Mouse (Mus musculus) embryonic facial prominence, embryonic 14.5 days (tissue): ENCODE measurements at regions not wholly inside any gene's neighbourhood (a gene's known extent, or its start where the extent isn't known, plus 50 kb on each side); places are given as distances from the start of the nearest gene placed in this dataset.

ENCODE experiments used
- ATAC-seq: fragments of 200-750 bp; cut with Nextera tagmentation; 2 replicates; pipeline ENCODE4 v1.8.0; 2017; ENCODE audit warnings: low read depth, moderate number of reproducible peaks, moderate TSS enrichment
- DNase-seq: peaks from one replicate; pipeline ENCODE4 v3.0.0-alpha.2; 2015; ENCODE audit warnings: low spot score
- H3K27ac ChIP-seq: fragments of 300-500 bp; sonication (generic); replicated peaks from 2 replicates; pipeline ENCODE4 v1.5.1; 2014; ENCODE audit warnings: low read depth, mild to moderate bottlenecking, low read length, moderate library complexity
- H3K27me3 ChIP-seq: fragments of 300-500 bp; sonication (generic); replicated peaks from 2 replicates; pipeline ENCODE4 v1.6.1; 2014; ENCODE audit warnings: low read length; ENCODE audit not compliant: control insufficient read depth, insufficient read depth
- H3K36me3 ChIP-seq: fragments of 300-500 bp; sonication (generic); 2 replicates; pipeline ENCODE4 v1.6.1; 2014; ENCODE audit warnings: low read length, mixed read lengths; ENCODE audit not compliant: control insufficient read depth, insufficient read depth
- H3K4me1 ChIP-seq: fragments of 300-500 bp; sonication (generic); 2 replicates; pipeline ENCODE4 v1.6.1; 2014; ENCODE audit warnings: antibody characterized with exemption, low read length; ENCODE audit not compliant: control insufficient read depth, insufficient read depth
- H3K4me2 ChIP-seq: fragments of 300-500 bp; sonication (generic); 2 replicates; pipeline ENCODE4 v1.6.1; 2014; ENCODE audit warnings: low read depth, mild to moderate bottlenecking, low read length, moderate library complexity, mixed read lengths
- H3K4me3 ChIP-seq: fragments of 300-500 bp; sonication (generic); 2 replicates; pipeline ENCODE4 v1.5.1; 2014; ENCODE audit warnings: low read depth, mild to moderate bottlenecking, low read length
- H3K9ac ChIP-seq: fragments of 300-500 bp; sonication (generic); 2 replicates; pipeline ENCODE4 v1.6.1; 2014; ENCODE audit warnings: low read depth, mild to moderate bottlenecking, low read length, moderate library complexity, mixed read lengths
- H3K9me3 ChIP-seq: fragments of 300-500 bp; sonication (generic); 2 replicates; pipeline ENCODE4 v1.6.1; 2016; ENCODE audit warnings: low read length; ENCODE audit not compliant: control insufficient read depth
- WGBS: fragments of 180-500 bp; shearing (Covaris S2); extraction: QIAGEN DNeasy Blood & Tissue Kit; methylation state at CpG from one replicate; pipeline ENCODE4 v1.1.7; 2014; 5-methylcytosine and 5-hydroxymethylcytosine counted together

DNA sequence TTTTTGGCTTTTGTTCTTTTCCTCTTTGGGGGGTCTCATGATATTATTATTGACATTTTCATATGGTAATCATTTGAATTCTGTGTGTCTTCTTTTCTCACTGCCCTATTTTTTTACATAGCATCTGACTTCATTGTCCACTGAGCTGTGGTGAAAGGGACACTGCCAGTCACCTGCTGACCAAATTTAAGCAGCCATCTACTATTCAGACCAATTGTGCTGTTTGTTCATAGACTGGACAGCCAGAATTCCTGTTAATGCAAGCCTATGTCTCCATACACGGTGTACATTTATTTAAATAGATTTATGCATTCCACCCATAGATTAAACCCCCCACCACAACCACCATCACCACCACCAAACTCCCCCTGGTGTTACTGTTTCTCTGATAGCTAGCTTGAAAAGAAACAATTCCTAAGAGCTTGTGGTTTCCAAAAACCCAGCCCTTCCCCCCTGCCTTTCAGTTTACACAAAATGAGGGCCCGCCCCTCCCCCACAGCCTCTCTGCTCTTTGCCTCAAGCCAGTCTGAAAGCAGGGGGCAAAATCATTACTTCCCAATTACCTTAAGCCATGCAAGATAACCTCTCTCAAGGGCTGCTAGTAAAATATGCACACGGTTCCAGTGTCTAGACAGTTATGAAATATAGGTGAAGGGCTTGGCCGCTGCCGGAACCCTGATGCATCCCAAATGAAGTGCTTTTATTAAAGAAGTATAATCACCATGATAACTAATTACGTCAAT is 390.8 kb upstream of the Cited2 start:
- Histone ChIP-seq H3K27me3 (no peaks in the 10 kb centered on the region), H3K9ac (no peak overlapping the region), H3K36me3 (no peaks in the 10 kb centered on the region), H3K9me3 (no peaks in the 10 kb centered on the region), H3K4me1 (peaks cover 24% of the 10 kb centered on the region), H3K4me2 (peak overlapping the region; percentile 57), H3K4me3 (peak overlapping the region; percentile 33), H3K27ac (no peak overlapping the region)
- WGBS = 34% methylated on average over 6 of the region's 6 CpGs
- DNase-seq (peak; percentile 46), ATAC-seq (0 out of 2 replicates have a peak, but pooled peaks have one; percentile 9)

GRCm38 (mm10) chr10:17332986-17333385 is 390.0 kb upstream of the Cited2 start:
- DNase-seq = peak; percentile 16

GRCm38 (mm10) chr10:17333676-17334075 is 389.3 kb upstream of the Cited2 start:
- Histone ChIP-seq H3K27ac (no peak overlapping the region), H3K36me3 (no peaks in the 10 kb centered on the region), H3K4me3 (no peak overlapping the region), H3K4me2 (no peak overlapping the region), H3K27me3 (no peaks in the 10 kb centered on the region), H3K4me1 (peaks cover 24% of the 10 kb centered on the region), H3K9me3 (no peaks in the 10 kb centered on the region), H3K9ac (no peak overlapping the region)
- DNase-seq (peak; percentile 17), ATAC-seq (no peak)
- WGBS = 16% methylated on average over 6 of the region's 6 CpGs

More at GRCm38 (mm10) chr10:17332986-17333385, 390.0 kb upstream of the Cited2 start:
- Histone ChIP-seq H3K27ac (no peak overlapping the region), H3K36me3 (no peaks in the 10 kb centered on the region), H3K4me2 (no peak overlapping the region), H3K4me1 (peaks cover 24% of the 10 kb centered on the region), H3K27me3 (no peaks in the 10 kb centered on the region), H3K9ac (no peak overlapping the region), H3K4me3 (no peak overlapping the region), H3K9me3 (no peaks in the 10 kb centered on the region)
- ATAC-seq = no peak
- 34% methylated on average over 3 of the region's 3 CpGs for WGBS

GRCm38 (mm10) chr10:17337217-17337616 is 385.8 kb upstream of the Cited2 start:
- H3K4me2 ChIP-seq = no peak overlapping the region
- no peak for DNase-seq
- H3K9ac ChIP-seq = no peak overlapping the region
- H3K9me3 ChIP-seq = no peaks in the 10 kb centered on the region
- H3K27me3 ChIP-seq = no peaks in the 10 kb centered on the region
- H3K4me1 ChIP-seq = peaks cover 15% of the 10 kb centered on the region
- H3K27ac ChIP-seq = no peak overlapping the region
- H3K4me3 ChIP-seq = no peak overlapping the region
- no peak for ATAC-seq
- no peaks in the 10 kb centered on the region for H3K36me3 ChIP-seq
- WGBS = 97% methylated on average over 2 of the region's 2 CpGs

DNA sequence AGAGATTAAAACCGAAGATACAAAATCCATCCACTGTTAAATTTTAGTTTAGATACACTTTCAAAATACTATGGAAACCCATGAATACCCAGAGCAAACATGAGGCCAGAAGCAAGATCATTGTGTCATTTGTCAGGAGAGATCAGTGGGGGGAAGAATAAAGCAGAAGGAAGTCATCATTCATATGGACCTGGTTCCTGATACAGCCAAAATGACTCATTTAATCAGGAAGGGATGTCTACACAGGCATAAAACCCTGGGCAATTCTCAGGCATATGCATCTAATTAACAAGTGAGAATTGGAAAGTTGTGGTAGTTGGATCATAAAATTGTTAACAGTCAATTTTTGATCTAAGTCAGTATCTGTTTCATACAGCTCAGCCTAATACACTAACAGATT is 379.2 kb upstream of the Cited2 start:
- no peak overlapping the region for H3K4me3 ChIP-seq
- 93% methylated on average over 1 of the region's 1 CpGs for WGBS
- H3K9me3 ChIP-seq = no peaks in the 10 kb centered on the region
- no peaks in the 10 kb centered on the region for H3K36me3 ChIP-seq
- ATAC-seq = no peak
- no peak for DNase-seq
- no peak overlapping the region for H3K27ac ChIP-seq
- no peak overlapping the region for H3K4me2 ChIP-seq
- no peaks in the 10 kb centered on the region for H3K27me3 ChIP-seq
- no peaks in the 10 kb centered on the region for H3K4me1 ChIP-seq
- H3K9ac ChIP-seq = no peak overlapping the region

DNA sequence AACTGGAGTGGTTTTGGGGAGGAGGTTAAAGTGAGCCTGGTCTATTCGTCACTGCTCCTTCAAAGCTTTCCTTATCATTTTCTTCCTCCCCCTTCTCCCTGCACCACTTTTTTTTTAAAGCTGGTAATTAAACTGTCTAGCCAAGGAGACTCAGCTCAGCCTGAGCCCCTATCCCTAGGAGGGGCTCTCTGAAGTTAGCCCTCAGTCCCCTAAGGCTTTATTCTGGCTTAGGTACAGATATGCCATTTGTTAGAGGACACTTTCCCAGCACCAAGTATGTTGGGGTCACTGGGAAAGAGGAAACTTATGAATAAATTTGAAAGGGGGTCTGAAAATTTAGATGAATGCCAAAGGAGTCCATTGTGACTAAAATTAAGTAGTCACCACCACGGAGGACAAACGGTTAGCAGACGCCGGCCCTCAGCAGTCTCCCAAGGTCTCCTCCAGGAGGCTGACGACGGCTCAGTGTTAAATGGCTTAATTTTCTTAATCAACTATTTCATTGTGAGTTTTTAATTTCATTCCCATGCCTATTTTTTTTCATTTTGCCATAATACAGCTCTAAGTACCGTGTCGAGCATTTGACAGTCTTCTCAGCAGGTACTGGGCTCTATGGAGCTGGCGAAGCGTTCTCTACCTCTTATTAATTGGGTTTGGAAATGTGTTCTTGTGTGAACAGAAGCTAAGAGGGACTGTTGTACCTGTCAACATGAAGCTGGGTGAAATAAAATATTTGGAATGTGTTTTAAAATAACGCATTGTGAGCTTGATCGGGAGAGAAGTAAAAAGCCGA is 370.6 kb upstream of the Cited2 start:
- no peak for ATAC-seq
- no peaks in the 10 kb centered on the region for H3K9me3 ChIP-seq
- no peak overlapping the region for H3K4me2 ChIP-seq
- no peak overlapping the region for H3K9ac ChIP-seq
- no peak overlapping the region for H3K4me3 ChIP-seq
- no peaks in the 10 kb centered on the region for H3K27me3 ChIP-seq
- WGBS = 61% methylated on average over 14 of the region's 14 CpGs
- peaks cover 6% of the 10 kb centered on the region; the same call in 1 of the 2 replicates for H3K4me1 ChIP-seq
- no peak overlapping the region for H3K27ac ChIP-seq
- DNase-seq = no peak
- H3K36me3 ChIP-seq = no peaks in the 10 kb centered on the region

- Histone ChIP-seq H3K4me3 (no peak overlapping the region), H3K4me1 (peaks cover 6% of the 10 kb centered on the region; the same call in 1 of the 2 replicates), H3K9ac (no peak overlapping the region), H3K27ac (no peak overlapping the region), H3K9me3 (no peaks in the 10 kb centered on the region), H3K36me3 (no peaks in the 10 kb centered on the region), H3K27me3 (no peaks in the 10 kb centered on the region), H3K4me2 (no peak overlapping the region)
- 16% methylated on average over 4 of the region's 4 CpGs for WGBS
- ATAC-seq (no peak), DNase-seq (peak; percentile 31)
Observed at GRCm38 (mm10) chr10:17355476-17355875, 367.5 kb upstream of the Cited2 start.

GRCm38 (mm10) chr10:17356041-17356440 is 367.0 kb upstream of the Cited2 start:
- no peak overlapping the region for H3K4me2 ChIP-seq
- no peaks in the 10 kb centered on the region for H3K36me3 ChIP-seq
- H3K4me3 ChIP-seq = no peak overlapping the region
- DNase-seq (peak; percentile 71), ATAC-seq (peak; percentile 79)
- WGBS = 15% methylated on average over 3 of the region's 3 CpGs
- peaks cover 6% of the 10 kb centered on the region; the same call in 1 of the 2 replicates for H3K4me1 ChIP-seq
- H3K27me3 ChIP-seq = no peaks in the 10 kb centered on the region
- H3K27ac ChIP-seq = no peak overlapping the region
- H3K9ac ChIP-seq = no peak overlapping the region
- no peaks in the 10 kb centered on the region for H3K9me3 ChIP-seq
